In the genomic region with DNA sequence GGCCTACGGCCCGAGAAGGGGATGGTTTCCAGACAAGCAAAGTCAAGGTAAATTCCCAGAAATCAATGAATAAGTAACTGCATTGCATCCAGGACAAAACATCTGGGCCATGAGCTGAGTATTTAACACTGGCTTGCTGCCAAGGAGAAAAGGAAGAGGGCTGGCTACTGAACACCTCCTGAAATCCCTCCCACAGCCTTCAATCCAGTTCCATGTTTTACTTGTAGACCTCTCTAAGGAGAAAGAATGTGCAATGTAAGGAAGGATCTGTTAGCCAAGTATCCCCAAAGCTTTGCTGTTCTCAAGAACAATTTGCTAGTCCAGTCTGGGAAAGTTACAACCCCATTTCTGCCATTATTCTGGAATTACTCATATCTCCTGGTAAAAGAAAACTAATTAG, we compare ENCODE assay signal across 15 mouse cellular contexts. TPM values are rescaled to one million over a fixed set of nuclear protein-coding genes. Genes with fewer than 3 reads are reported as not detected.
DNase-seq lines count a peak whose midpoint lies in the region; ATAC-seq lines count a peak whose summit lies in the region.
"Had no signal": no experiment of that assay in that cellular context is flagged by ENCODE, and none has a peak within 500 bp of the region (broad histone marks: within the 10 kb centered on the region; RNA-seq: fewer than 3 reads in every experiment).

No protein-coding gene starts in this region.

- no peak overlapping the region for H3K4me2 ChIP-seq in limb, embryonic 11.5 days (ENCODE audit: low read depth, severe bottlenecking)
- H3K4me2 ChIP-seq in embryonic facial prominence, embryonic 14.5 days (ENCODE audit: low read depth, low read length), result no peak overlapping the region
- H3K4me2 ChIP-seq: hindbrain, embryonic 15.5 days; liver, embryonic 15.5 days; neural tube, embryonic 15.5 days had no signal

- no peaks in the 10 kb centered on the region for H3K9me3 ChIP-seq in limb, embryonic 11.5 days (ENCODE audit: control insufficient read depth, low read length)
- no peaks in the 10 kb centered on the region for H3K9me3 ChIP-seq in limb, embryonic 10.5 days (replicated peaks)
- H3K9me3 ChIP-seq in embryonic facial prominence, embryonic 14.5 days (ENCODE audit: control insufficient read depth, low read length), result no peaks in the 10 kb centered on the region
- no peaks in the 10 kb centered on the region for H3K9me3 ChIP-seq in heart, embryonic 10.5 days
- H3K9me3 ChIP-seq: forebrain, embryonic 10.5 days; hindbrain, embryonic 15.5 days; liver, embryonic 15.5 days; neural tube, embryonic 15.5 days had no signal

- H3K9ac ChIP-seq in limb, embryonic 11.5 days (ENCODE audit: low read length), result no peak overlapping the region
- no peak overlapping the region for H3K9ac ChIP-seq in embryonic facial prominence, embryonic 14.5 days (ENCODE audit: low read depth, low read length)
- H3K9ac ChIP-seq: hindbrain, embryonic 15.5 days; liver, embryonic 15.5 days; neural tube, embryonic 15.5 days had no signal

- no peak for DNase-seq in limb, embryonic 11.5 days (ENCODE audit: low spot score)
- DNase-seq in limb, embryonic 10.5 days (ENCODE audit: low spot score), result no peak
- peak; percentile 5 for DNase-seq in NIH3T3 (ENCODE audit: low read depth)
- DNase-seq in embryonic facial prominence, embryonic 14.5 days (ENCODE audit: low spot score), result peak; percentile 72
- DNase-seq in heart, embryonic 10.5 days (ENCODE audit: low spot score), result no peak
- no peak for DNase-seq in right cerebral cortex, postnatal 36 days (ENCODE audit: low spot score in 2 of 2)
- DNase-seq: cerebellum, postnatal 36 days; gastrocnemius, postnatal 14 days; lung, postnatal 4 days; thymus, adult 18-20 months had no signal

- no peaks in the 10 kb centered on the region for H3K4me1 ChIP-seq in limb, embryonic 11.5 days (ENCODE audit: control insufficient read depth, insufficient read depth, low read length)
- no peaks in the 10 kb centered on the region for H3K4me1 ChIP-seq in limb, embryonic 10.5 days
- H3K4me1 ChIP-seq in embryonic facial prominence, embryonic 14.5 days (ENCODE audit: control insufficient read depth, insufficient read depth, low read length), result no peaks in the 10 kb centered on the region
- H3K4me1 ChIP-seq in heart, embryonic 10.5 days, result no peaks in the 10 kb centered on the region
- H3K4me1 ChIP-seq: forebrain, embryonic 10.5 days; hindbrain, embryonic 15.5 days; liver, embryonic 15.5 days; neural tube, embryonic 15.5 days had no signal

- 0 out of 2 replicates have a peak, but pooled peaks have one; percentile 26 for ATAC-seq in limb, embryonic 11.5 days (ENCODE audit: insufficient number of reproducible peaks, low FRiP score, low TSS enrichment, low read depth)
- no peak for ATAC-seq in embryonic facial prominence, embryonic 14.5 days (ENCODE audit: low read depth)
- ATAC-seq in megakaryocyte progenitor cell, adult 5-6 weeks (replicated peaks; ENCODE audit: poor library complexity), result peak; percentile 42

- no peaks in the 10 kb centered on the region for H3K27me3 ChIP-seq in limb, embryonic 11.5 days (ENCODE audit: control insufficient read depth, insufficient read depth, low read length)
- no peaks in the 10 kb centered on the region for H3K27me3 ChIP-seq in limb, embryonic 10.5 days (ENCODE audit: low read depth, poor library complexity, severe bottlenecking)
- H3K27me3 ChIP-seq in embryonic facial prominence, embryonic 14.5 days (replicated peaks; ENCODE audit: control insufficient read depth, insufficient read depth, low read length), result no peaks in the 10 kb centered on the region
- no peaks in the 10 kb centered on the region for H3K27me3 ChIP-seq in heart, embryonic 10.5 days (ENCODE audit: insufficient read depth, poor library complexity, severe bottlenecking)
- H3K27me3 ChIP-seq: hindbrain, embryonic 15.5 days; liver, embryonic 15.5 days; neural tube, embryonic 15.5 days had no signal

- no peak overlapping the region for H3K27ac ChIP-seq in limb, embryonic 11.5 days (replicated peaks; ENCODE audit: low read depth, low read length)
- H3K27ac ChIP-seq in limb, embryonic 10.5 days, result no peak overlapping the region
- no peak overlapping the region for H3K27ac ChIP-seq in embryonic facial prominence, embryonic 14.5 days (replicated peaks; ENCODE audit: low read depth, low read length)
- H3K27ac ChIP-seq in heart, embryonic 10.5 days, result no peak overlapping the region
- H3K27ac ChIP-seq: forebrain, embryonic 10.5 days; hindbrain, embryonic 15.5 days; liver, embryonic 15.5 days; neural tube, embryonic 15.5 days had no signal

- 81% methylated on average over 2 of the region's 2 CpGs for WGBS in limb, embryonic 11.5 days
- 84% methylated on average over 2 of the region's 2 CpGs for WGBS in limb, embryonic 10.5 days
- WGBS in embryonic facial prominence, embryonic 14.5 days, result 66% methylated on average over 2 of the region's 2 CpGs
- 84% methylated on average over 2 of the region's 2 CpGs for WGBS in heart, embryonic 10.5 days

- H3K36me3 ChIP-seq in limb, embryonic 11.5 days (ENCODE audit: control insufficient read depth, insufficient read depth, low read length), result no peaks in the 10 kb centered on the region
- no peaks in the 10 kb centered on the region for H3K36me3 ChIP-seq in limb, embryonic 10.5 days
- H3K36me3 ChIP-seq in embryonic facial prominence, embryonic 14.5 days (ENCODE audit: control insufficient read depth, insufficient read depth, low read length), result no peaks in the 10 kb centered on the region
- H3K36me3 ChIP-seq in heart, embryonic 10.5 days, result no peaks in the 10 kb centered on the region
- H3K36me3 ChIP-seq: forebrain, embryonic 10.5 days; hindbrain, embryonic 15.5 days; liver, embryonic 15.5 days; neural tube, embryonic 15.5 days had no signal

- no peak overlapping the region for H3K4me3 ChIP-seq in limb, embryonic 11.5 days (ENCODE audit: low read depth, low read length)
- H3K4me3 ChIP-seq in limb, embryonic 10.5 days, result no peak overlapping the region
- no peak overlapping the region for H3K4me3 ChIP-seq in embryonic facial prominence, embryonic 14.5 days (ENCODE audit: low read depth, low read length)
- H3K4me3 ChIP-seq in heart, embryonic 10.5 days, result no peak overlapping the region
- H3K4me3 ChIP-seq: forebrain, embryonic 10.5 days; hindbrain, embryonic 15.5 days; liver, embryonic 15.5 days; neural tube, embryonic 15.5 days had no signal

RNA-seq across cellular contexts. Expression of a gene that starts 42.4 kb away (rescaled TPM):
- 0.68 and 1.0 TPM in 2 replicates for polyA plus RNA-seq in limb, embryonic 11.5 days (2014; fragmentation: Nextera tagmentation; extraction: Ambion mirVana)
- 0.31 and 0.54 TPM in 2 replicates for polyA plus RNA-seq in limb, embryonic 10.5 days (2016; fragmentation: Nextera tagmentation; extraction: Ambion mirVana)
- 14.3 and 15.1 TPM in 2 replicates for polyA plus RNA-seq in embryonic facial prominence, embryonic 14.5 days (2014; fragmentation: Nextera tagmentation; extraction: Ambion mirVana)
- not detected in 2 replicates for total RNA-seq in megakaryocyte progenitor cell, adult 5-6 weeks (2015)
- not detected in 2 replicates for total RNA-seq in megakaryocyte progenitor cell, adult 5-6 weeks (2017)
- 7.0 and 10.4 TPM in 2 replicates for polyA plus RNA-seq in heart, embryonic 10.5 days (2016; fragmentation: Nextera tagmentation; extraction: Ambion mirVana)

Comparison
In these comparisons a context has a peak if more than half of its experiments do, and no peak if none do; other contexts are left out.
1. DNase-seq: peak in NIH3T3 (single experiment) and embryonic facial prominence, embryonic 14.5 days (single experiment); none in limb, embryonic 11.5 days (single experiment), limb, embryonic 10.5 days (single experiment), heart, embryonic 10.5 days (single experiment) and right cerebral cortex, postnatal 36 days (0 of 2).